Mouse (Mus musculus) intestine, postnatal 0 days (tissue): ENCODE measurements around the gene Nr3c2. TPM values are rescaled to one million over a fixed set of nuclear protein-coding genes. Genes with fewer than 3 reads are reported as not detected.

Experiments used
- ATAC-seq: fragments of 200-750 bp; cut with Nextera tagmentation; 2 replicates; pipeline ENCODE4 v1.8.0; 2017; ENCODE audit warnings: mild to moderate bottlenecking, moderate TSS enrichment, moderate library complexity
- H3K27ac ChIP-seq: fragments of 300-500 bp; sonication (generic); 2 replicates; pipeline ENCODE4 v1.5.1; 2014; ENCODE audit warnings: mild to moderate bottlenecking, low read depth, low read length, moderate library complexity
- H3K27me3 ChIP-seq: fragments of 300-500 bp; sonication (generic); replicated peaks from 2 replicates; pipeline ENCODE4 v1.6.1; 2014; ENCODE audit warnings: low read length, mixed read lengths; ENCODE audit not compliant: control insufficient read depth, insufficient read depth
- H3K36me3 ChIP-seq: fragments of 300-500 bp; sonication (generic); 2 replicates; pipeline ENCODE4 v1.6.1; 2014; ENCODE audit warnings: mild to moderate bottlenecking, moderate library complexity; ENCODE audit not compliant: control insufficient read depth, insufficient read depth
- H3K4me1 ChIP-seq: fragments of 300-500 bp; sonication (generic); replicated peaks from 2 replicates; pipeline ENCODE4 v1.6.1; 2014; ENCODE audit warnings: antibody characterized with exemption, low read length, mixed read lengths; ENCODE audit not compliant: control insufficient read depth, insufficient read depth
- H3K4me2 ChIP-seq: fragments of 300-500 bp; sonication (generic); replicated peaks from 2 replicates; pipeline ENCODE4 v1.6.1; 2014; ENCODE audit warnings: low read depth, mild to moderate bottlenecking, moderate library complexity
- H3K4me3 ChIP-seq: fragments of 300-500 bp; sonication (generic); 2 replicates; pipeline ENCODE4 v1.5.1; 2014; ENCODE audit warnings: low read depth, low read length
- H3K9ac ChIP-seq: fragments of 300-500 bp; sonication (generic); 2 replicates; pipeline ENCODE4 v1.6.1; 2014; ENCODE audit warnings: mild to moderate bottlenecking, low read depth, low read length
- H3K9me3 ChIP-seq: fragments of 300-500 bp; sonication (generic); 2 replicates; pipeline ENCODE4 v1.6.1; 2016; ENCODE audit warnings: mixed run types; ENCODE audit not compliant: control insufficient read depth
- CTCF ChIP-seq: sonication (generic); IDR thresholded peaks from 2 replicates; pipeline ENCODE4 v1.5.1; 2016; ENCODE audit warnings: low read depth, mild to moderate bottlenecking, control low read depth, antibody characterized with exemption, moderate library complexity
- WGBS: fragments of 180-500 bp; shearing (Covaris S2); extraction: QIAGEN DNeasy Blood & Tissue Kit; methylation state at CpG from one replicate; pipeline ENCODE4 v1.1.7; 2014; 5-methylcytosine and 5-hydroxymethylcytosine counted together
- polyA plus RNA-seq: library from polyadenylated mRNA; unstranded; fragments of >200 nt; fragmentation: Nextera tagmentation; extraction: Ambion mirVana; gene quantifications from 2 replicates; pipeline ENCODE4 v1.2.1, GENCODE M21; 2015

Nr3c2 gene
- polyA plus RNA-seq, 1 experiment from 2014 or later, result 7.4 TPM

GRCm38 (mm10) chr8:77169320-77169719 is 270.1 kb downstream of the Nr3c2 start:
- WGBS, result 41% methylated on average over 6 of the region's 6 CpGs
- Histone ChIP-seq H3K4me3 (no peak overlapping the region), H3K36me3 (no peaks in the 10 kb centered on the region), H3K4me2 (0 out of 2 replicates have a peak overlapping the region, but pooled peaks have one; percentile 24), H3K9me3 (no peaks in the 10 kb centered on the region), H3K4me1 (no peaks in the 10 kb centered on the region; the same call in 1 of the 2 replicates), H3K27ac (no peak overlapping the region), H3K9ac (no peak overlapping the region), H3K27me3 (no peaks in the 10 kb centered on the region)
- ATAC-seq, result no peak
- TF ChIP-seq CTCF, result no peak

DNA sequence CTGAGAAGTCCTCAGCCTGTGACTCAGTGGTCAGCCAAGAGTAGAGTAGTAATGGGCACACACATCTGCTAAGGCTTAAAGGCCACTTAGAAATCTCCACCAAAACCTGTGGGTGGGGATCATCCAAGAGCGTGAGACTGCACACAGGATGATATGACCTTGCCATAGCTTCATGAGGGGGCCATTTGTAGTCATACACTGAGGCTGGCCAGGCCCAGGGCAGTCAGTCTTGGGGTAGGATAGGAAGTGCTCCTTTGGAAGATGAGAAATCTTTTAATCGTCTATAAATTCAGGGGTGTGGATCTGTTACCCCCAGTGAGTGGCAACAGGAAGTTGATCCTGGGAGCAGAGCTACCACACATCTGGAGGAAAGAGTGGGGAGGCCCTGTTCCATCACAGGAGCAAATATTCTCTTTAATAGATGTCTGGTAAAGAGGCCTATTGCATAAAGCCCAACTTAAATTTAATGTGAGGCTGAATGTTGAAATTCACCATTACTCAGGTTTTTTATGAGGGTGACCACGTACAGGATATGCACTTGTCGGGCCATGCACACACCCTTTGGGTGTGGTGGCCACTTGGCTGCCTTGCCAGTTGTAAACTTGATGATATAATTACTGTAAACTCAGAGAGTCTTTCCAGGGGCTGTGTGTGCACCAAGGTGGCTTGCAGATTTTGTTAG is 270.7 kb downstream of the Nr3c2 start:
- Histone ChIP-seq H3K36me3 (no peaks in the 10 kb centered on the region), H3K27ac (no peak overlapping the region), H3K4me3 (no peak overlapping the region), H3K9ac (no peak overlapping the region), H3K4me1 (no peaks in the 10 kb centered on the region; the same call in 1 of the 2 replicates), H3K27me3 (no peaks in the 10 kb centered on the region), H3K4me2 (no peak overlapping the region), H3K9me3 (no peaks in the 10 kb centered on the region)
- peak; percentile 86 for ATAC-seq
- no peak for TF ChIP-seq CTCF
- 41% methylated on average over 4 of the region's 4 CpGs for WGBS

DNA sequence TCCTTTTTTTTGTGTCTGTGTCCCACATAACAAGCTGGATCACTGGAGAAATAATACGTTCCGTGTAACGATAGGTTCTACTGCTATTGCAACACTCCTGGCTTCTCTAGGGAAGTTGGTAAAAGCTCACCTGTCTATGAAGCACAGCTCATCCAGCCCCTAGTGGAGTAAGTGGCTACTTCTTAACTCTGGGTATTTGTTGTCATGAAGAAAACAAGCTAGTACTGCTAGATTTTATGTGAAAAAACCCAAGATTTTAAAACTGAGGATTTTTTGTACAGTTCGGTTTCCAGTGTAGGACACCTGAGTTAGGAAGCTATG is 271.2 kb downstream of the Nr3c2 start:
- 57% methylated on average over 4 of the region's 4 CpGs for WGBS
- Histone ChIP-seq H3K27me3 (no peaks in the 10 kb centered on the region), H3K4me3 (no peak overlapping the region), H3K4me1 (no peaks in the 10 kb centered on the region; the same call in 1 of the 2 replicates), H3K36me3 (no peaks in the 10 kb centered on the region), H3K4me2 (no peak overlapping the region), H3K9ac (no peak overlapping the region), H3K27ac (no peak overlapping the region), H3K9me3 (no peaks in the 10 kb centered on the region)
- TF ChIP-seq CTCF, result peak; percentile 47
- ATAC-seq, result peak; percentile 63

DNA sequence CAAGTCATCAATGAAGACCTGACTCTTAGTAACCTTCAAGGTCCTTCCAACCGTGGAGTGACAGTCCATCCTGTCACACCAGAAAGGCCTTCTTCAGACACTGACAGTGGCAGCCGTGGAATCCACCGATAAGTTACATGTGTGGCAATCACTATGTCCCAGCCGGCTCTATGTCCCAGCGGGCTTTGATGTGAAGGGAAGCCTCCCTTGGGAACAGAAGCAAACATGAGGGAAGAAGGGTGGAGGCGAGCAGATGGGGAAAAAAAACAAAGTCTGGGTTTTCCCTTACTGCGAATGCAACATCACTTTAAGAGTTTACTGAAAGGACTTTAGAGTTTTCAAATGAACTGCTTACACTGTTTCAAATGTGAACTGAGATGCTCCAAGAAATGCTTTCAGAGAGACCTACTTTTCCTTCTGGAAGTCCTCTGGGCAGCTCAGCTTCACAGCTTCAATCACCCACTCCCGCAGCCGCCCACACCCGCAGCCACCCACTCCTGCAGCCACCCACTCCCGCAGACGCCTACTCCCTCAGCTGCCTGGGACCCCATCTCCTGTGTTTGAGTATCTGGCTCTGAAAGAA is 273.9 kb downstream of the Nr3c2 start:
- 70% methylated on average over 12 of the region's 12 CpGs for WGBS
- Histone ChIP-seq H3K4me2 (no peak overlapping the region), H3K27ac (no peak overlapping the region), H3K36me3 (no peaks in the 10 kb centered on the region), H3K4me3 (no peak overlapping the region), H3K9me3 (no peaks in the 10 kb centered on the region), H3K9ac (no peak overlapping the region), H3K27me3 (no peaks in the 10 kb centered on the region), H3K4me1 (no peaks in the 10 kb centered on the region; the same call in 1 of the 2 replicates)
- no peak for ATAC-seq
- no peak for TF ChIP-seq CTCF

- Histone ChIP-seq H3K9me3 (no peaks in the 10 kb centered on the region), H3K36me3 (no peaks in the 10 kb centered on the region), H3K4me1 (no peaks in the 10 kb centered on the region; the same call in 1 of the 2 replicates), H3K27me3 (no peaks in the 10 kb centered on the region), H3K4me2 (no peak overlapping the region), H3K27ac (no peak overlapping the region), H3K9ac (no peak overlapping the region), H3K4me3 (no peak overlapping the region)
- ATAC-seq, result no peak
- 50% methylated on average over 3 of the region's 3 CpGs for WGBS
- no peak for TF ChIP-seq CTCF
Measured at GRCm38 (mm10) chr8:77173736-77174135, 274.5 kb downstream of the Nr3c2 start.

DNA sequence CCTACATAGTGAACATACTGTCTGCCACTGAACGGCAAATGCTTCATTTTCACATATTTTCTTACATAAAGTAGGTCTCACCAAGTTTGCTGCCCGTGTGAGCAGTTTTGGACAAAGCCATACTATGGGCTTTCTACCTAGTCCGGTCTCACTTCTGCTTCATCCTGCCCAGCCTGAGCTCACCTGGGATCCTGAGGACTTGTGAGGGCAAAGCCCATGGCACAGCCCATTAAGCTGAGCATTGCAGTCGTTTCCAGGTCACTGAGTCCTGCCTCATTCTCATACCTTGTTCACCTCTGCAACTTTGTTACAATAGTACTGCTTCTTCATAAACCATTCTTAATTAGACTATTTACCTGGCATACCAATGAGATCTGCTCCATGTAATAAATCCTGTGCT is 276.2 kb downstream of the Nr3c2 start:
- no peak for TF ChIP-seq CTCF

More for the DNA sequence above, 276.2 kb downstream of the Nr3c2 start:
- 91% methylated on average over 4 of the region's 4 CpGs for WGBS
- H3K9ac ChIP-seq, result no peak overlapping the region
- H3K27me3 ChIP-seq, result no peaks in the 10 kb centered on the region
- no peaks in the 10 kb centered on the region for H3K36me3 ChIP-seq
- ATAC-seq, result no peak
- H3K4me2 ChIP-seq, result no peak overlapping the region
- H3K4me3 ChIP-seq, result no peak overlapping the region
- H3K4me1 ChIP-seq, result no peaks in the 10 kb centered on the region
- no peaks in the 10 kb centered on the region for H3K9me3 ChIP-seq
- H3K27ac ChIP-seq, result no peak overlapping the region
